Mouse (Mus musculus) cerebellum, adult 18-20 months (tissue): ENCODE data around the gene Erv3.
A peak's percentile ranks its signal among the peaks of the same experiment; 100 is the strongest.

ENCODE experiments used
- DNase-seq, 2 experiments: peaks; one replicate each; pipeline ENCODE4 v3.0.0; 2021

Erv3 gene

GRCm38 (mm10) chr2:131859721-131860120 is at the start of gene Erv3:
Gene Erv3, minus strand, starts transcription at chr2:131859747.
- DNase-seq, result no peak

GRCm38 (mm10) chr2:131908906-131909305 is 49.4 kb upstream of the Erv3 start:
- DNase-seq, result peak; percentile 11 to 35

- peak in 1 of 2 experiments; percentile 12 for DNase-seq
These were observed 48.9 kb upstream of the Erv3 start for GRCm38 (mm10) chr2:131908351-131908861.

- DNase-seq, result no peak
These were observed 47.8 kb upstream of the Erv3 start for GRCm38 (mm10) chr2:131907311-131907710.

- DNase-seq, result peak; percentile 17 to 22
These were observed 47.3 kb upstream of the Erv3 start for GRCm38 (mm10) chr2:131906846-131907245.

- no peak for DNase-seq
These were observed 46.7 kb upstream of the Erv3 start for GRCm38 (mm10) chr2:131906266-131906665.

GRCm38 (mm10) chr2:131905776-131906175 is 46.2 kb upstream of the Erv3 start:
- DNase-seq, result no peak

GRCm38 (mm10) chr2:131905025-131905424 is 45.5 kb upstream of the Erv3 start:
- no peak for DNase-seq

- no peak for DNase-seq
These were observed 43.3 kb upstream of the Erv3 start for GRCm38 (mm10) chr2:131902867-131903266.

GRCm38 (mm10) chr2:131902423-131902822 is 42.9 kb upstream of the Erv3 start:
- no peak for DNase-seq

GRCm38 (mm10) chr2:131897336-131898109 is 38.0 kb upstream of the Erv3 start:
- no peak for DNase-seq

- no peak for DNase-seq
These were observed 36.5 kb upstream of the Erv3 start for GRCm38 (mm10) chr2:131896011-131896410.

GRCm38 (mm10) chr2:131895106-131895505 is 35.6 kb upstream of the Erv3 start:
- no peak for DNase-seq

GRCm38 (mm10) chr2:131892534-131892933 is 33.0 kb upstream of the Erv3 start:
- DNase-seq, result no peak

GRCm38 (mm10) chr2:131888233-131888632 is 28.7 kb upstream of the Erv3 start:
- no peak for DNase-seq

GRCm38 (mm10) chr2:131886503-131887160 is 27.1 kb upstream of the Erv3 start:
- DNase-seq, result no peak

GRCm38 (mm10) chr2:131883136-131883535 is 23.6 kb upstream of the Erv3 start:
- DNase-seq, result no peak

- no peak for DNase-seq
These were observed 22.2 kb upstream of the Erv3 start for GRCm38 (mm10) chr2:131881766-131882165.

GRCm38 (mm10) chr2:131876551-131877265 is 17.2 kb upstream of the Erv3 start:
- DNase-seq, result no peak

GRCm38 (mm10) chr2:131873376-131873775 is 13.8 kb upstream of the Erv3 start:
- no peak for DNase-seq

GRCm38 (mm10) chr2:131868983-131869382 is 9.4 kb upstream of the Erv3 start:
- no peak for DNase-seq

- no peak for DNase-seq
These were observed 7.1 kb upstream of the Erv3 start for GRCm38 (mm10) chr2:131866676-131867075.

GRCm38 (mm10) chr2:131864262-131864796 is 4.8 kb upstream of the Erv3 start:
- DNase-seq, result no peak
